Mouse (Mus musculus) C2C12 (cell line): ENCODE results near the gene 6430548M08Rik.

ENCODE experiments used
- CEBPB ChIP-seq: IDR thresholded peaks from one replicate; pipeline ENCODE4 v1.6.1; 2011; ENCODE audit warnings: low read depth, mild to moderate bottlenecking, control low read depth, moderate library complexity
- CTCF ChIP-seq: IDR thresholded peaks from one replicate; pipeline ENCODE4 v1.5.1; 2011; ENCODE audit not compliant: control insufficient read depth, insufficient read depth, insufficient read length
- MAX ChIP-seq: IDR thresholded peaks from one replicate; pipeline ENCODE4 v1.6.1; 2011; ENCODE audit warnings: mild to moderate bottlenecking, control low read depth
- USF1 ChIP-seq: IDR thresholded peaks from one replicate; pipeline ENCODE4 v1.6.1; 2011; ENCODE audit warnings: low read depth, mild to moderate bottlenecking, control low read depth, moderate library complexity

DNA sequence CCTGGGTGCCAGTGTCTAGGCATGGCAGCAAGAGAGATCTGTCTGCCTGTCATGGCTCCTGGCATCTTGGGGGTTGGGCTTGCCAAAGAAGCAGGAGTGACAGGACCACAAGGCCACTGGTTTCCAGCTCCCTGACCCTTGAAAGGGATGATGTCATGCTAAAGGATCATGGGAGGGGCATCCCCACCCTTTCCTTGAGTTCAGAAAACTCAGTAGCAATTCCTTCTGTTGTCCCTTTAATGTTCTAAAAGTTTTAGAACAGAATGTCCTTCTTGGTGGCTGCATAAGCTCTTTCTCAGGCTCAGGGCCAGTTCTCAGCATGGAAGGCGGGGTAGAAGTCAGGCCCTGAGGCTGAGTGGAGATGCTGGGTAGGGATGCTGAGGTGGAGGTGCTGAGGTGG is 59.2 kb downstream of the 6430548M08Rik start:
- TF ChIP-seq MAX (no peak), USF1 (no peak), CTCF (no peak), CEBPB (no peak)
